Mouse (Mus musculus) erythroid progenitor cell, adult 5-6 weeks (primary cell): ENCODE data around the gene Ufsp1. TPM values are rescaled to one million over a fixed set of nuclear protein-coding genes. Genes with fewer than 3 reads are reported as not detected.
A peak's percentile ranks its signal among the peaks of the same experiment; 100 is the strongest.

Experiments used
- ATAC-seq: replicated peaks from 2 replicates; pipeline ENCODE4 v1.8.0; 2016; ENCODE audit warnings: moderate number of reproducible peaks, mild to moderate bottlenecking, moderate TSS enrichment, inconsistent platforms; ENCODE audit not compliant: poor library complexity, low FRiP score, severe bottlenecking
- total RNA-seq, 2 experiments: library from RNA; stranded (forward) in 1 of 2; stranded (reverse) in 1 of 2; fragments of 150-400 nt in 1 of 2; fragments of 186-747, 209-891 nt in 1 of 2; gene quantifications; 2 replicates each; pipeline versions ENCODE4 v1.2.3 to v1.2.4; 2015 to 2017; ENCODE audit warnings: low replicate concordance in 2 of 2

Ufsp1 gene
- total RNA-seq, 2 experiments from 2014 or later: 27.8 to 61.2 TPM

GRCm38 (mm10) chr5:137330910-137331309, 36.5 kb downstream of the Ufsp1 start:
- ATAC-seq: no peak

GRCm38 (mm10) chr5:137332857-137333511, 38.6 kb downstream of the Ufsp1 start:
- no peak for ATAC-seq

GRCm38 (mm10) chr5:137333512-137334174, 39.2 kb downstream of the Ufsp1 start, which contains the start of gene Slc12a9:
TSS of gene Slc12a9 (minus strand) at chr5:137333597.
- ATAC-seq: peak; percentile 89

- ATAC-seq: no peak
Observed at GRCm38 (mm10) chr5:137334317-137334716, 39.9 kb downstream of the Ufsp1 start.

- no peak for ATAC-seq
Observed at GRCm38 (mm10) chr5:137335066-137335465, 40.6 kb downstream of the Ufsp1 start.

- no peak for ATAC-seq
Observed at GRCm38 (mm10) chr5:137337190-137337589, 42.8 kb downstream of the Ufsp1 start.

- peak; percentile 86 for ATAC-seq
Observed at GRCm38 (mm10) chr5:137338256-137338655, 43.8 kb downstream of the Ufsp1 start.

GRCm38 (mm10) chr5:137338663-137339289, 44.3 kb downstream of the Ufsp1 start:
- ATAC-seq: no peak

GRCm38 (mm10) chr5:137339290-137339979, 45.0 kb downstream of the Ufsp1 start:
- peak; percentile 36; the same call in 1 of the 2 replicates for ATAC-seq

- no peak for ATAC-seq
Observed at GRCm38 (mm10) chr5:137340222-137340621, 45.8 kb downstream of the Ufsp1 start.

- ATAC-seq: no peak
Observed at GRCm38 (mm10) chr5:137342407-137343012, 48.1 kb downstream of the Ufsp1 start.

- ATAC-seq: no peak
Observed at GRCm38 (mm10) chr5:137343412-137343811, 49.0 kb downstream of the Ufsp1 start.

- ATAC-seq: no peak
Observed at GRCm38 (mm10) chr5:137343869-137344268, 49.4 kb downstream of the Ufsp1 start.

Other genes with a start within 250 kb of the Ufsp1 start
- 6.5 and 8.4 TPM in 2 replicates for gene Ap1s1, start 248.5 kb upstream of the Ufsp1 start, total RNA-seq (2015; ENCODE audit: low replicate concordance)
- gene Ap1s1, start 248.5 kb upstream of the Ufsp1 start, total RNA-seq (2017; ENCODE audit: low replicate concordance): 18.7 and 26.5 TPM in 2 replicates
- not detected in 2 replicates for gene Serpine1, start 222.4 kb upstream of the Ufsp1 start, total RNA-seq (2015; ENCODE audit: low replicate concordance)
- gene Serpine1, start 222.4 kb upstream of the Ufsp1 start, total RNA-seq (2017; ENCODE audit: low replicate concordance): not detected in 2 replicates
- 70.6 and 76.3 TPM in 2 replicates for gene Trim56, start 178.4 kb upstream of the Ufsp1 start, total RNA-seq (2015; ENCODE audit: low replicate concordance)
- gene Trim56, start 178.4 kb upstream of the Ufsp1 start, total RNA-seq (2017; ENCODE audit: low replicate concordance): 89.0 and 113 TPM in 2 replicates
- not detected in 2 replicates for gene Muc3, start 145.3 kb upstream of the Ufsp1 start, total RNA-seq (2015; ENCODE audit: low replicate concordance)
- gene Muc3, start 145.3 kb upstream of the Ufsp1 start, total RNA-seq (2017; ENCODE audit: low replicate concordance): not detected in 2 replicates
- gene Muc3a, start 82.2 kb upstream of the Ufsp1 start, total RNA-seq (2015; ENCODE audit: low replicate concordance): 0.42 TPM in 1 of 2 replicates, not detected in the other
- gene Muc3a, start 82.2 kb upstream of the Ufsp1 start, total RNA-seq (2017; ENCODE audit: low replicate concordance): 0.64 TPM in 1 of 2 replicates, not detected in the other
- 261 and 288 TPM in 2 replicates for gene Ache, start 7.1 kb upstream of the Ufsp1 start, total RNA-seq (2015; ENCODE audit: low replicate concordance)
- 159 and 175 TPM in 2 replicates for gene Ache, start 7.1 kb upstream of the Ufsp1 start, total RNA-seq (2017; ENCODE audit: low replicate concordance)
- gene Srrt, start 13.0 kb downstream of the Ufsp1 start, total RNA-seq (2015; ENCODE audit: low replicate concordance): 235 and 247 TPM in 2 replicates
- gene Srrt, start 13.0 kb downstream of the Ufsp1 start, total RNA-seq (2017; ENCODE audit: low replicate concordance): 557 and 577 TPM in 2 replicates
- gene Trip6, start 19.8 kb downstream of the Ufsp1 start, total RNA-seq (2015; ENCODE audit: low replicate concordance): 1.4 TPM in 1 of 2 replicates, not detected in the other
- gene Trip6, start 19.8 kb downstream of the Ufsp1 start, total RNA-seq (2017; ENCODE audit: low replicate concordance): 1.8 and 7.2 TPM in 2 replicates
- gene Slc12a9, start 39.0 kb downstream of the Ufsp1 start, total RNA-seq (2015; ENCODE audit: low replicate concordance): 0.72 and 1.7 TPM in 2 replicates
- 0.15 and 0.64 TPM in 2 replicates for gene Slc12a9, start 39.0 kb downstream of the Ufsp1 start, total RNA-seq (2017; ENCODE audit: low replicate concordance)
- gene Ephb4, start 55.5 kb downstream of the Ufsp1 start, total RNA-seq (2015; ENCODE audit: low replicate concordance): 0.42 TPM in 1 of 2 replicates, not detected in the other
- gene Ephb4, start 55.5 kb downstream of the Ufsp1 start, total RNA-seq (2017; ENCODE audit: low replicate concordance): not detected in 2 replicates
- not detected in 2 replicates for gene Zan, start 182.4 kb downstream of the Ufsp1 start, total RNA-seq (2015; ENCODE audit: low replicate concordance)
- gene Zan, start 182.4 kb downstream of the Ufsp1 start, total RNA-seq (2017; ENCODE audit: low replicate concordance): not detected in 2 replicates
- gene Pop7, start 207.9 kb downstream of the Ufsp1 start, total RNA-seq (2015; ENCODE audit: low replicate concordance): 2.9 and 23.5 TPM in 2 replicates
- gene Pop7, start 207.9 kb downstream of the Ufsp1 start, total RNA-seq (2017; ENCODE audit: low replicate concordance): 0.38 and 10.8 TPM in 2 replicates
- gene Gigyf1, start 223.9 kb downstream of the Ufsp1 start, total RNA-seq (2015; ENCODE audit: low replicate concordance): 5.4 and 5.8 TPM in 2 replicates
- 8.1 and 11.2 TPM in 2 replicates for gene Gigyf1, start 223.9 kb downstream of the Ufsp1 start, total RNA-seq (2017; ENCODE audit: low replicate concordance)
- gene Epo, start 238.6 kb downstream of the Ufsp1 start, total RNA-seq (2015; ENCODE audit: low replicate concordance): not detected in 2 replicates
- gene Epo, start 238.6 kb downstream of the Ufsp1 start, total RNA-seq (2017; ENCODE audit: low replicate concordance): not detected in 2 replicates
- gene Gnb2, start 238.9 kb downstream of the Ufsp1 start, total RNA-seq (2015; ENCODE audit: low replicate concordance): 253 and 262 TPM in 2 replicates
- gene Gnb2, start 238.9 kb downstream of the Ufsp1 start, total RNA-seq (2017; ENCODE audit: low replicate concordance): 152 and 170 TPM in 2 replicates